Mouse (Mus musculus): ENCODE data around the gene Pym1.

DNA sequence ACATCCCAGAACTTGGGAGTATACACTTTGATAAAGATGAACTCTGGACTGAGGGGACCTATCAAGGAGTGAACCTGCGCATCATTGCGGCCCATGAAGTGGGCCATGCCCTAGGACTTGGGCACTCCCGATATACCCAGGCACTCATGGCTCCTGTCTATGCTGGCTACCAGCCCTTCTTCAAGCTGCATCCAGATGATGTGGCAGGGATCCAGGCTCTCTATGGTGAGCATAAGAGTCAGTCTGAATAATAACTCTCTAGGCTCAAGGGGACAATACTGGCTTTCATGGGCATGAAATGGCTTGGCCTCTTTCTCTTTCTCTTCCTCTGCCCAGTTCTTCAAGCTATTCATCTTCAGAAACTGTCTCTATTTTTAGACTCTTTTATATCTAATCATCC, 47.9 kb downstream of the Pym1 start:
- TF ChIP-seq CTCF (IDR thresholded peaks at IDR 0.05; ENCODE audit: low read depth, low read length) (no peak), POLR2A (IDR thresholded peaks at IDR 0.05; ENCODE audit: borderline replicate concordance, low read depth, low read length) (no peak)

Measured in bone marrow macrophage, adult 2 months (primary cell).